Mouse (Mus musculus) lung, postnatal 0 days (tissue): ENCODE results near the gene Rbp4. TPM values are rescaled to one million over a fixed set of nuclear protein-coding genes. Genes with fewer than 3 reads are reported as not detected.

Source experiments
- ATAC-seq: fragments of 200-750 bp; cut with Nextera tagmentation; 2 replicates; pipeline ENCODE4 v1.8.0; 2017; ENCODE audit warnings: moderate library complexity
- DNase-seq: peaks from one replicate; pipeline ENCODE4 v3.0.0-alpha.2; 2016; ENCODE audit warnings: low spot score
- H3K27ac ChIP-seq: fragments of 300-500 bp; sonication (generic); 2 replicates; pipeline ENCODE4 v1.5.1; 2014; ENCODE audit warnings: antibody characterized with exemption, mild to moderate bottlenecking, low read length, mixed read lengths
- H3K27me3 ChIP-seq: fragments of 300-500 bp; sonication (generic); replicated peaks from 2 replicates; pipeline ENCODE4 v1.6.1; 2014; ENCODE audit warnings: low read length, mixed read lengths; ENCODE audit not compliant: insufficient read depth
- H3K36me3 ChIP-seq: fragments of 300-500 bp; sonication (generic); 2 replicates; pipeline ENCODE4 v1.6.1; 2014; ENCODE audit warnings: low read length, mixed read lengths; ENCODE audit not compliant: insufficient read depth
- H3K4me1 ChIP-seq: fragments of 300-500 bp; sonication (generic); 2 replicates; pipeline ENCODE4 v1.6.1; 2014; ENCODE audit warnings: antibody characterized with exemption, low read depth, low read length, mixed read lengths; ENCODE audit not compliant: insufficient read depth
- H3K4me2 ChIP-seq: fragments of 300-500 bp; sonication (generic); replicated peaks from 2 replicates; pipeline ENCODE4 v1.6.1; 2014; ENCODE audit warnings: low read depth, mild to moderate bottlenecking, low read length, moderate library complexity, mixed read lengths
- H3K4me3 ChIP-seq: fragments of 300-500 bp; sonication (generic); 2 replicates; pipeline ENCODE4 v1.5.1; 2014; ENCODE audit warnings: low read depth, low read length
- H3K9ac ChIP-seq: fragments of 300-500 bp; sonication (generic); replicated peaks from 2 replicates; pipeline ENCODE4 v1.6.1; 2014; ENCODE audit warnings: low read depth, mild to moderate bottlenecking
- H3K9me3 ChIP-seq: fragments of 300-500 bp; sonication (generic); 2 replicates; pipeline ENCODE4 v1.6.1; 2016; ENCODE audit warnings: low read length, mixed read lengths
- CTCF ChIP-seq: IDR thresholded peaks from 2 replicates; pipeline ENCODE4 v1.5.1; 2016; ENCODE audit warnings: antibody characterized with exemption, mild to moderate bottlenecking
- EP300 ChIP-seq: IDR thresholded peaks from 2 replicates; pipeline ENCODE4 v1.6.1; 2016; ENCODE audit warnings: antibody characterized with exemption, mild to moderate bottlenecking, control low read depth
- WGBS: fragments of 180-500 bp; shearing (Covaris S2); extraction: QIAGEN DNeasy Blood & Tissue Kit; methylation state at CpG from one replicate; pipeline ENCODE4 v1.1.7; 2014; 5-methylcytosine and 5-hydroxymethylcytosine counted together
- polyA plus RNA-seq: library from polyadenylated mRNA; unstranded; fragments of >200 nt; fragmentation: Nextera tagmentation; extraction: Ambion mirVana; gene quantifications from 2 replicates; pipeline ENCODE4 v1.2.1, GENCODE M21; 2015

Rbp4 gene
- 20.1 and 25.0 TPM in 2 replicates for polyA plus RNA-seq

DNA sequence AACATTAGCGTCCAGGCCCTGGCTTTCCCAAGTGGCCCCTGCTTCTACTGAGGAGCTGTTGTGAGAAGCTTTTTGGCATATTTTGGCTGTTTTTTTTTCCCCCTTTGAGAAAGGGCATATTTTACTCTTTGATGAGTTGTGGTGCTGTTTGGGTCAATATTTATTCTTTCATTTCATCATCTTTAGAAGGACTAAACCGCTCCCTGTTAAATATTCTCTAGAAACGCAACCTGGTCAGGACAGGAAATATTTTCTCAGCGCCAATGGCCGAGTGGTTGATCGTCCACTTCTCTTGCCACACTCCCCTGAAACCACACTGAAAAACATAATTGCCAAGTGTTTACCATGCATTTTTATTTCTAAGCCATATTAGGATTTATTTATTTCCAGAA is at the start of gene Rbp4:
Rbp4 (minus strand) TSS at position 63 of the 392 bp plus-strand sequence.
- TF ChIP-seq CTCF (no peak), EP300 (no peak)
- no peak for ATAC-seq
- Histone ChIP-seq H3K27me3 (peaks cover 9% of the 10 kb centered on the region; the same call in 1 of the 2 replicates), H3K4me3 (peak within 1 kb of the TSS; percentile 41), H3K4me1 (no peaks in the 10 kb centered on the region), H3K36me3 (no peaks in the 10 kb centered on the region), H3K27ac (no peak within 1 kb of the TSS), H3K9me3 (no peaks in the 10 kb centered on the region), H3K4me2 (peak within 1 kb of the TSS; percentile 87), H3K9ac (no peak within 1 kb of the TSS)
- DNase-seq: no peak
- WGBS: 41% methylated on average over 6 of the region's 6 CpGs

DNA sequence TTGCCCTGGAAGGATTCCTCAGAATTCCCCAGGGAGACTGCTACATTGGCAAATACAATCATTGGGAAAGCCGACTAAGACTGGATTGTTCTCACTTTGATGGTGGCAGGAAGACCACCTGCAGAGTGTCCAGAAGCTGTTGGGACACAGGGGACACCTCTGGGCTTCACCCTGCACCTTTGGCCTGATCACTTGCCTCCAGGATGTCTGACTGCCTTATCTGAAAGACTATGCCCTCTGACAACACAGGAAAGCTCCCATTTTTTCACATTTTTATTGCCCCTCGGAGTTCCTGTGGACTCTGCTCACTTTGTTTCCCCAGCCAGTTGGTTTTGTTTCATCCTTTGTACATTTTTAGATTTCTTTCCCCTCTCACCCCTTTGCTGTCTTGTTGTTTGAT is 39.6 kb upstream of the Rbp4 start:
- ATAC-seq (no peak), DNase-seq (no peak)
- TF ChIP-seq CTCF (no peak), EP300 (no peak)
- Histone ChIP-seq H3K9me3 (no peaks in the 10 kb centered on the region), H3K36me3 (no peaks in the 10 kb centered on the region), H3K27ac (no peak overlapping the region), H3K4me2 (no peak overlapping the region), H3K4me3 (no peak overlapping the region), H3K27me3 (no peaks in the 10 kb centered on the region), H3K4me1 (no peaks in the 10 kb centered on the region), H3K9ac (no peak overlapping the region)
- 48% methylated on average over 2 of the region's 2 CpGs for WGBS

DNA sequence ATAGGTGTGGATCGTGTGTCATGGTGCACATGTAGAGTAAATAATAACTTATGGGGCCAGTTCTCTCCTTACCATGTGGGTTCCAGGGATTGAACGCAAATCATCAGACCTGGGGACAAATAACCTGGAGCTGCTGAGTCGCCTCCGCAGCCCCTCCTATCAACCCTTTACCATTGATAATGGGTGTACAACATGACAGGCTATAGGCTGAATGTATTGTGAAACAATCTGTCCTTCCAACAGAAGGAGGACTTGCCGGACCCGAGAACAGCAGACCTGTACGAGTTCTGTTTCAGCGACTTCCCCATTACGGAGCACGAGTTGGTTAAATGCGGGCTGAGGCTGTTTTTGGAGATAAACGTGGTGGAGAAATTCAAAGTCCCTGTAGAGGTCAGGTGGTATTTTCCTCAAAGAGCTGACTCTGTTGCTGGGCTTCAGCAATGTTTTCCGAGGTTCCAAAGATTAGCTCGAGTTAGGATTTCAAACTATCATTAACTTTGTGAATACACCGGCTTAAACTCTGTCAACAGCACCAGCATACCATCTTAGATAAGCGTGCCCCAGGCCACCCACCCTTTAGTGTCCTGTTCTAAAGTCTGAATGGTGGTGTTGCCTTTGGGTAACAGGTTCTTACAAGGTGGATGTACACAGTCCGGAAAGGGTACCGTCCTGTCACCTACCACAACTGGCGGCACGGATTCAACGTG is 36.7 kb upstream of the Rbp4 start:
- TF ChIP-seq CTCF (no peak), EP300 (no peak)
- 72% methylated on average over 21 of the region's 21 CpGs for WGBS
- no peak for ATAC-seq
- no peaks in the 10 kb centered on the region for H3K9me3 ChIP-seq
- H3K9ac ChIP-seq: no peak overlapping the region
- no peaks in the 10 kb centered on the region for H3K36me3 ChIP-seq
- DNase-seq: no peak
- H3K4me2 ChIP-seq: no peak overlapping the region
- no peak overlapping the region for H3K4me3 ChIP-seq
- H3K27ac ChIP-seq: no peak overlapping the region
- no peaks in the 10 kb centered on the region for H3K27me3 ChIP-seq
- H3K4me1 ChIP-seq: no peaks in the 10 kb centered on the region

GRCm38 (mm10) chr19:38156243-38156642 is 31.2 kb upstream of the Rbp4 start:
- H3K4me1 ChIP-seq: no peaks in the 10 kb centered on the region
- H3K9me3 ChIP-seq: no peaks in the 10 kb centered on the region
- H3K4me2 ChIP-seq: no peak overlapping the region
- no peaks in the 10 kb centered on the region for H3K36me3 ChIP-seq
- TF ChIP-seq EP300 (no peak), CTCF (no peak)
- 97% methylated on average over 1 of the region's 1 CpGs for WGBS
- H3K4me3 ChIP-seq: no peak overlapping the region
- no peak for ATAC-seq
- DNase-seq: no peak
- H3K27ac ChIP-seq: no peak overlapping the region
- H3K9ac ChIP-seq: no peak overlapping the region
- no peaks in the 10 kb centered on the region for H3K27me3 ChIP-seq

GRCm38 (mm10) chr19:38143540-38144271 is 18.6 kb upstream of the Rbp4 start:
- Histone ChIP-seq H3K4me3 (no peak overlapping the region), H3K27me3 (no peaks in the 10 kb centered on the region), H3K27ac (no peak overlapping the region), H3K4me1 (no peaks in the 10 kb centered on the region), H3K36me3 (no peaks in the 10 kb centered on the region), H3K9me3 (no peaks in the 10 kb centered on the region), H3K9ac (no peak overlapping the region), H3K4me2 (no peak overlapping the region)
- ATAC-seq (no peak), DNase-seq (no peak)
- 64% methylated on average over 4 of the region's 4 CpGs for WGBS
- TF ChIP-seq CTCF (no peak), EP300 (no peak)

DNA sequence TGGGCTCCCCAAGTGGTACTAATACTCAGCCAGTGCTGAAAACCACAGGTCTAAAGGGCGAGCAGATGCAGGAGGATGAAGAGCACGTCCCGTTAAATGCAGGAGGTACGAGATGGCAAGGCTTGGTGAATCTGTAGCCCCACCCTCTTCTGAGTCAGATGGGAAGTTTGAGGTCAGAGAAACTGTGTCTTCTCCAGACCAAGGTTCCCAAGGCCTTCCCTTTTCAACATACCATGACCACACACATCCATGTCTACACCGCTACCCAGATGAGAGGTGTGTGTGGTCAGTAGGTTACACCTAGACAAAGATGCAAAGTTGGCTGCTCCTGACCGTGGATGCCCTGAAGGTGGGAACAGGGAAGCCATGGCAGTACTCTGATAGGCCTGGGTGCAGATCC is 9.7 kb upstream of the Rbp4 start:
- H3K4me2 ChIP-seq: no peak overlapping the region
- no peak overlapping the region for H3K9ac ChIP-seq
- no peak for ATAC-seq
- WGBS: 75% methylated on average over 6 of the region's 6 CpGs
- DNase-seq: no peak
- H3K36me3 ChIP-seq: no peaks in the 10 kb centered on the region
- H3K27ac ChIP-seq: no peak overlapping the region
- no peaks in the 10 kb centered on the region for H3K9me3 ChIP-seq
- TF ChIP-seq CTCF (no peak), EP300 (no peak)
- H3K27me3 ChIP-seq: no peaks in the 10 kb centered on the region
- no peak overlapping the region for H3K4me3 ChIP-seq
- H3K4me1 ChIP-seq: no peaks in the 10 kb centered on the region
